Mouse (Mus musculus) MEL (cell line): ENCODE data around the gene Efna2. TPM values are rescaled to one million over a fixed set of nuclear protein-coding genes. Genes with fewer than 3 reads are reported as not detected.

Source experiments
- DNase-seq: peaks from one replicate; pipeline ENCODE4 v3.0.0; 2011; ENCODE audit warnings: low read depth, low spot score
- H3K27ac ChIP-seq: 2 replicates; pipeline ENCODE4 v1.5.1; 2012; ENCODE audit warnings: low read depth, mild to moderate bottlenecking, control low read depth, low read length, moderate library complexity; ENCODE audit not compliant: control insufficient read depth
- H3K27me3 ChIP-seq, 2 experiments: fragments of 150-350 bp in 1 of 2; sonication (generic) in 1 of 2; 2 replicates each; pipeline ENCODE4 v1.6.1; 2012; ENCODE audit warnings: low read length in 2 of 2, mild to moderate bottlenecking in 2 of 2, improper control_type of control experiment in 1 of 2, moderate library complexity in 1 of 2; ENCODE audit not compliant: insufficient read depth in 2 of 2, control insufficient read depth in 1 of 2
- H3K36me3 ChIP-seq, 2 experiments: 2 replicates each; pipeline ENCODE4 v1.6.1; 2012 to 2014; ENCODE audit warnings: low read length in 2 of 2, improper control_type of control experiment in 1 of 2, inconsistent platforms in 1 of 2, mild to moderate bottlenecking in 1 of 2; ENCODE audit not compliant: insufficient read depth in 2 of 2, control insufficient read depth in 1 of 2
- H3K4me1 ChIP-seq, 2 experiments: fragments of 150-350 bp in 1 of 2; sonication (generic) in 1 of 2; 2 replicates each; pipeline ENCODE4 v1.6.1; 2012; ENCODE audit warnings: low read length in 2 of 2, improper control_type of control experiment in 1 of 2, mild to moderate bottlenecking in 1 of 2; ENCODE audit not compliant: insufficient read depth in 2 of 2, control insufficient read depth in 1 of 2
- H3K4me3 ChIP-seq, 2 experiments: fragments of 150-350 bp in 1 of 2; sonication (generic) in 1 of 2; 2 replicates each; pipeline ENCODE4 v1.5.1; 2012; ENCODE audit warnings: low read depth in 2 of 2, low read length in 2 of 2, mild to moderate bottlenecking in 2 of 2, moderate library complexity in 2 of 2, control low read depth in 1 of 2, improper control_type of control experiment in 1 of 2; ENCODE audit not compliant: control insufficient read depth in 1 of 2, insufficient read depth in 1 of 2
- H3K79me2 ChIP-seq: 2 replicates; pipeline ENCODE4 v1.6.1; 2012; ENCODE audit warnings: mild to moderate bottlenecking, low read length, moderate library complexity; ENCODE audit not compliant: control insufficient read depth, poor library complexity, insufficient read depth
- H3K9ac ChIP-seq: 2 replicates; pipeline ENCODE4 v1.6.1; 2012; ENCODE audit warnings: low read depth, mild to moderate bottlenecking, control low read depth, low read length, moderate library complexity; ENCODE audit not compliant: control insufficient read depth, poor library complexity, severe bottlenecking
- H3K9me3 ChIP-seq: fragments of 150-350 bp; sonication (generic); replicated peaks from 2 replicates; pipeline ENCODE4 v1.6.1; 2012; ENCODE audit warnings: mild to moderate bottlenecking, low read length, improper control_type of control experiment, moderate library complexity; ENCODE audit not compliant: insufficient read depth
- CHD1 ChIP-seq: IDR thresholded peaks from 2 replicates; pipeline ENCODE4 v1.6.1; 2012; ENCODE audit warnings: low read depth, mild to moderate bottlenecking, inconsistent platforms, low read length, improper control_type of control experiment
- CTCF ChIP-seq, 3 experiments: IDR thresholded peaks in 2 of 3; conservative IDR thresholded peaks in 1 of 3; 2 replicates each; pipeline ENCODE4 v1.5.1; 2011 to 2012; ENCODE audit warnings: low read length in 3 of 3, low read depth in 2 of 3, mild to moderate bottlenecking in 2 of 3, improper control_type of control experiment in 1 of 3, inconsistent platforms in 1 of 3, mixed read lengths in 1 of 3, moderate library complexity in 1 of 3; ENCODE audit not compliant: control insufficient read depth in 1 of 3, insufficient read depth in 1 of 3, poor library complexity in 1 of 3, severe bottlenecking in 1 of 3
- ELF1 ChIP-seq: IDR thresholded peaks from 2 replicates; pipeline ENCODE4 v1.6.1; 2014; ENCODE audit warnings: low read depth, mild to moderate bottlenecking, inconsistent platforms, low read length, improper control_type of control experiment, moderate library complexity
- EP300 ChIP-seq, 2 experiments: IDR thresholded peaks; 2 replicates each; pipeline ENCODE4 v1.6.1; 2011; ENCODE audit warnings: improper control_type of control experiment in 2 of 2, low read length in 2 of 2, low read depth in 1 of 2, mild to moderate bottlenecking in 1 of 2
- ETS1 ChIP-seq: IDR thresholded peaks from 2 replicates; pipeline ENCODE4 v1.6.1; 2012; ENCODE audit warnings: low read depth, mild to moderate bottlenecking, inconsistent platforms, low read length, improper control_type of control experiment, moderate library complexity
- GATA1 ChIP-seq: IDR thresholded peaks from 2 replicates; pipeline ENCODE4 v1.6.1; 2011; ENCODE audit warnings: low read depth, low read length, improper control_type of control experiment
- KAT2A ChIP-seq: conservative IDR thresholded peaks from 2 replicates; pipeline ENCODE4 v1.6.1; 2012; ENCODE audit warnings: low read depth, low read length, improper control_type of control experiment, inconsistent platforms
- MAX ChIP-seq: IDR thresholded peaks from 2 replicates; pipeline ENCODE4 v1.6.1; 2011; ENCODE audit warnings: low read length, improper control_type of control experiment
- MEF2A ChIP-seq: IDR thresholded peaks from 2 replicates; pipeline ENCODE4 v1.6.1; 2014; ENCODE audit warnings: low read depth, mild to moderate bottlenecking, inconsistent platforms, low read length, improper control_type of control experiment; ENCODE audit not compliant: poor library complexity, insufficient replicate concordance, severe bottlenecking; ENCODE audit errors: extremely low read depth
- MYB ChIP-seq: IDR thresholded peaks from 2 replicates; pipeline ENCODE4 v1.6.1; 2011; ENCODE audit warnings: mild to moderate bottlenecking, low read depth, low read length, improper control_type of control experiment
- MYC ChIP-seq: IDR thresholded peaks from 2 replicates; pipeline ENCODE4 v1.6.1; 2011; ENCODE audit warnings: low read depth, mild to moderate bottlenecking, low read length, improper control_type of control experiment, moderate library complexity
- POLR2A ChIP-seq, 2 experiments: IDR thresholded peaks; 2 replicates each; pipeline ENCODE4 v1.6.1; 2011 to 2012; ENCODE audit warnings: low read length in 2 of 2, mild to moderate bottlenecking in 2 of 2, control low read depth in 1 of 2, improper control_type of control experiment in 1 of 2, low read depth in 1 of 2, moderate library complexity in 1 of 2; ENCODE audit not compliant: control insufficient read depth in 1 of 2, insufficient read depth in 1 of 2, poor library complexity in 1 of 2
- POLR2AphosphoS5 ChIP-seq: IDR thresholded peaks from 2 replicates; pipeline ENCODE4 v1.6.1; 2012; ENCODE audit warnings: low read depth, borderline replicate concordance, mild to moderate bottlenecking, inconsistent platforms, low read length, moderate library complexity, mixed read lengths
- RAD21 ChIP-seq: IDR thresholded peaks from 2 replicates; pipeline ENCODE4 v1.6.1; 2011; ENCODE audit warnings: mild to moderate bottlenecking, low read depth, low read length, improper control_type of control experiment
- RCOR1 ChIP-seq: IDR thresholded peaks from 2 replicates; pipeline ENCODE4 v1.6.1; 2012; ENCODE audit warnings: low read depth, mild to moderate bottlenecking, inconsistent platforms, low read length, improper control_type of control experiment
- SIN3A ChIP-seq: IDR thresholded peaks from 2 replicates; pipeline ENCODE4 v1.6.1; 2012; ENCODE audit warnings: low read length, improper control_type of control experiment, inconsistent platforms
- SMC3 ChIP-seq: IDR thresholded peaks from 2 replicates; pipeline ENCODE4 v1.6.1; 2011; ENCODE audit warnings: low read depth, low read length, improper control_type of control experiment
- TBP ChIP-seq: IDR thresholded peaks from 2 replicates; pipeline ENCODE4 v1.8.0; 2011; ENCODE audit warnings: low read depth, low read length, improper control_type of control experiment
- TCF12 ChIP-seq: IDR thresholded peaks from 2 replicates; pipeline ENCODE4 v1.6.1; 2014; ENCODE audit warnings: low read depth, mild to moderate bottlenecking, inconsistent platforms, low read length, improper control_type of control experiment, moderate library complexity
- USF1 ChIP-seq: IDR thresholded peaks from 2 replicates; pipeline ENCODE4 v1.6.1; 2014; ENCODE audit warnings: low read depth, mild to moderate bottlenecking, inconsistent platforms, low read length, improper control_type of control experiment, moderate library complexity
- ZC3H11A ChIP-seq: IDR thresholded peaks from 2 replicates; pipeline ENCODE4 v1.6.1; 2012; ENCODE audit warnings: low read depth, mild to moderate bottlenecking, inconsistent platforms, low read length, improper control_type of control experiment
- ZKSCAN1 ChIP-seq: IDR thresholded peaks from 2 replicates; pipeline ENCODE4 v1.6.1; 2012; ENCODE audit warnings: low read depth, mild to moderate bottlenecking, inconsistent platforms, low read length, improper control_type of control experiment, moderate library complexity
- polyA plus RNA-seq, 2 experiments: library from polyadenylated mRNA; stranded (reverse) in 1 of 2; unstranded in 1 of 2; fragments of >175 nt in 1 of 2; fragments of >200 nt in 1 of 2; gene quantifications; 2 replicates each; pipeline versions ENCODE4 v1.2.1 to v1.2.4; 2012; ENCODE audit warnings: low replicate concordance in 2 of 2, low read depth in 1 of 2; ENCODE audit not compliant: insufficient read length in 2 of 2, insufficient read depth in 1 of 2, missing spikeins in 1 of 2
- total RNA-seq: library from RNA; depleted of rRNA; stranded (reverse); fragments of 300-350 nt; gene quantifications from 2 replicates; pipeline ENCODE4 v1.2.3, GENCODE M21; 2012

Efna2 gene
- total and polyA plus RNA-seq, 3 experiments: 0.12 to 2.8 TPM; not detected in 1

- peaks cover 23% of the 10 kb centered on the region for H3K79me2 ChIP-seq
- H3K27ac ChIP-seq: no peak overlapping the region
- no peaks in the 10 kb centered on the region for H3K27me3 ChIP-seq
- DNase-seq: no peak
- no peaks in the 10 kb centered on the region for H3K9me3 ChIP-seq
- H3K4me3 ChIP-seq: no peak overlapping the region
- peaks cover 0 to 16% of the 10 kb centered on the region in 2 experiments; a peak in 2 of 4 replicates for H3K36me3 ChIP-seq
- TF ChIP-seq MYB (no peak), ETS1 (no peak), GATA1 (no peak), EP300 (IDR thresholded peaks at IDR 0.05; ENCODE audit: low read depth in 1 of 2, low read length in 2 of 2) (no peak), USF1 (no peak), RCOR1 (no peak), POLR2A (IDR thresholded peaks at IDR 0.05; ENCODE audit: control insufficient read depth in 1 of 2, insufficient read depth in 1 of 2, low read depth in 1 of 2, low read length in 2 of 2, poor library complexity in 1 of 2) (no peak), MAX (no peak), SMC3 (no peak), KAT2A (no peak), MEF2A (no peak), SIN3A (no peak), CTCF (IDR thresholded peaks at IDR 0.05 in 2 of 3, conservative IDR thresholded peaks at IDR 0.05 in 1 of 3; ENCODE audit: control insufficient read depth in 1 of 3, insufficient read depth in 1 of 3, low read depth in 2 of 3, low read length in 3 of 3, poor library complexity in 1 of 3, severe bottlenecking in 1 of 3) (no peak), CHD1 (no peak), MYC (no peak), TBP (no peak), ZKSCAN1 (no peak), TCF12 (no peak)
- H3K4me1 ChIP-seq: peaks cover 0 to 45% of the 10 kb centered on the region in 2 experiments; a peak in 3 of 4 replicates
- no peak overlapping the region for H3K9ac ChIP-seq
These were observed 35.1 kb upstream of the Efna2 start for GRCm38 (mm10) chr10:80144159-80144558.

DNA sequence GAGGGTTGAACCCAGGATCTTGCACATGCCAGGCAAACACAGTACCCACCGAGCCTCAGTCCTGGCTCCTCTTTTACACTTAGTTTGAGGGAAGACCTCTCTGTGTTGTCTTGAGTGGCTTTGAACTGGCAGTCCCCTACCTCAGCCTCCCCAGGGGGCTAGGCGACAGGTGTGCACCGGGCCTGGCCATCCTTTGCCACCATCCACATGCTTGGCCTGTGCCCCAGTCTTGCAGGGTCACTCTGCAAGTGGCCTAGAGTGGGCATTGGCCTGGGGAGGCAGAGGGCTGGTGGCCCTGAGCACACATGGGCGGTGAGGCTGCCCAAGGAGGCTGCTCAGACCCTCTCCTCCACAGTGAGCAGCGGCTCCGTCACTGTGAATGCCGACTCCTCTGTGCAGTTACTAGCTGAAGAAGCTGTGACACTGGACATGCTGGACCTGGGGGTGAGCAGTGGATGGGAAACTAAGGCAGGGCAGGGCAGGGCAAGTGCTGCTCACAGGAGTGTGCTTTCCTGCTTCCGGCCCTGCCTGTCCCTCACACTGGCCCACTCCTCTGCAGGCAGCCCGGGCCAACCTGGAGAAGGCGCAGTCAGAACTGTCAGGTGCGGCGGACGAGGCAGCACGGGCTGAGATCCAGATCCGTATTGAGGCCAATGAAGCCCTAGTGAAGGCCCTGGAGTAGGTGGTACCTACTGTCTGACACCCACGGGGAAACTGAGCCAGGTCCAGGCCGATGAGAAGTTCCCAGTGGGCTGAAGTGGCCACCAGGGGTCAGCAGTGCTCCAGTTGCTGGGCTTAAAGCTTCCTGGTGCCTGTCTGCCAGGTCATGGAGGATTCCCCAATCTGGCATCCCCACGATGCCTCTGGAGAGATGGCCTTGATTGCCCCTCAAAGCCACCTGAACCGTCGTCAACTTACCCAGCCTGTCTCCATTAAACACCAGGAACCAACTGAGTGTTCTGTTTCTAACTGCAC, 34.1 kb upstream of the Efna2 start:
- TF ChIP-seq RAD21 (peak; percentile 55), ELF1 (0 out of 2 replicates have a peak, but pooled peaks have one; percentile 26), POLR2AphosphoS5 (no peak), CTCF (IDR thresholded peaks at IDR 0.05 in 2 of 3, conservative IDR thresholded peaks at IDR 0.05 in 1 of 3; ENCODE audit: control insufficient read depth in 1 of 3, insufficient read depth in 1 of 3, low read depth in 2 of 3, low read length in 3 of 3, poor library complexity in 1 of 3, severe bottlenecking in 1 of 3) (peak; percentile 74 to 85 (median 83)), SMC3 (peak; percentile 71), MYB (no peak), ZC3H11A (peak; percentile 42)
- peak; percentile 63 for DNase-seq
- H3K4me3 ChIP-seq: no peak overlapping the region

More for the DNA sequence above, 34.1 kb upstream of the Efna2 start:
- peak overlapping the region; percentile 30; the same call in 1 of the 2 replicates for H3K27ac ChIP-seq
- no peaks in the 10 kb centered on the region for H3K9me3 ChIP-seq
- H3K36me3 ChIP-seq: peaks cover 0 to 11% of the 10 kb centered on the region in 2 experiments; a peak in 2 of 4 replicates
- H3K4me1 ChIP-seq: peaks cover 0 to 37% of the 10 kb centered on the region in 2 experiments; a peak in 3 of 4 replicates
- no peak overlapping the region for H3K9ac ChIP-seq
- H3K79me2 ChIP-seq: peaks cover 28% of the 10 kb centered on the region
- no peaks in the 10 kb centered on the region for H3K27me3 ChIP-seq
